Mouse (Mus musculus) embryo, embryonic 11.5 days (tissue): ENCODE data around the gene Zfp97.
"Not testable (repeated sequence)": the region's sequence is repeated elsewhere in the genome, so short reads cannot be mapped to it uniquely, and the experiment has no call there.

ENCODE experiments used
- DNase-seq: peaks from one replicate; pipeline ENCODE4 v3.0.0-alpha.2; 2012; ENCODE audit warnings: low read depth, low spot score

Gene Zfp97

DNA sequence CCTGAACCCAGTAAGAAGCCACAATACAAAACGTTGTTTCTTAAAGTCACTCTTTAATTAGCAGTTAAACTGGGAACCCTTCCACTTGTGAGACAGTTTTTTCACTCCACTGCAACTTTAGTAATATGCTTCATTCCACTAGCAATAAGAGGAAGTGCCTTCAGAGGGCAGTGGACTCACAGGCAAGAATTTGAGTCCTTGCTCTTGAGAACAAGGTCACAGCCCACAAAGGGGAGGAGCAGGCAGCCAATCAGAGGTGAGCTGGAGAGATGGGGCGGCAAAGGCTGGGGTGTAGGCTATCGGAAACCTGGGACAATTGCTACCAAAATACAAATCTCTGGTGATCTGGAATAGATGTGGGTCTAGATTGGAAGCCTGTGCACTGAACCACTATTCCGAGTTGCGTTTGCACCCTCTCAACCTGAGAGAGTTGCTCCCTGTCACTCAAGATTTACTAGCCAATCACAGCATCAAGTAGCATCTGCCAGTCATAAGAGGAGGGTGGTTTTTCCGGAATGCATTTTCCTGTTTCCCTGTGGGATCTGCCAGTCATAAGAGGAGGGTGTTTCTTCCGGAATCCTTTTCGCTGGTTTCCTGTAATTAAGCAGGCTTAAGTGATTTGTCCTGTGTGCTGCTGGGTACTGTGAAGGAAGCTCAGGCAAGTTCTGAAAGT lies at the start of gene Zfp97:
Zfp97 (plus strand) TSS at position 586 of the 673 bp plus-strand sequence.
- DNase-seq = not testable (repeated sequence)

DNA sequence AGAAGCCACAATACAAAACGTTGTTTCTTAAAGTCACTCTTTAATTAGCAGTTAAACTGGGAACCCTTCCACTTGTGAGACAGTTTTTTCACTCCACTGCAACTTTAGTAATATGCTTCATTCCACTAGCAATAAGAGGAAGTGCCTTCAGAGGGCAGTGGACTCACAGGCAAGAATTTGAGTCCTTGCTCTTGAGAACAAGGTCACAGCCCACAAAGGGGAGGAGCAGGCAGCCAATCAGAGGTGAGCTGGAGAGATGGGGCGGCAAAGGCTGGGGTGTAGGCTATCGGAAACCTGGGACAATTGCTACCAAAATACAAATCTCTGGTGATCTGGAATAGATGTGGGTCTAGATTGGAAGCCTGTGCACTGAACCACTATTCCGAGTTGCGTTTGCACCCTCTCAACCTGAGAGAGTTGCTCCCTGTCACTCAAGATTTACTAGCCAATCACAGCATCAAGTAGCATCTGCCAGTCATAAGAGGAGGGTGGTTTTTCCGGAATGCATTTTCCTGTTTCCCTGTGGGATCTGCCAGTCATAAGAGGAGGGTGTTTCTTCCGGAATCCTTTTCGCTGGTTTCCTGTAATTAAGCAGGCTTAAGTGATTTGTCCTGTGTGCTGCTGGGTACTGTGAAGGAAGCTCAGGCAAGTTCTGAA lies 57.7 kb downstream of the Zfp97 start:
- not testable (repeated sequence) for DNase-seq

DNA sequence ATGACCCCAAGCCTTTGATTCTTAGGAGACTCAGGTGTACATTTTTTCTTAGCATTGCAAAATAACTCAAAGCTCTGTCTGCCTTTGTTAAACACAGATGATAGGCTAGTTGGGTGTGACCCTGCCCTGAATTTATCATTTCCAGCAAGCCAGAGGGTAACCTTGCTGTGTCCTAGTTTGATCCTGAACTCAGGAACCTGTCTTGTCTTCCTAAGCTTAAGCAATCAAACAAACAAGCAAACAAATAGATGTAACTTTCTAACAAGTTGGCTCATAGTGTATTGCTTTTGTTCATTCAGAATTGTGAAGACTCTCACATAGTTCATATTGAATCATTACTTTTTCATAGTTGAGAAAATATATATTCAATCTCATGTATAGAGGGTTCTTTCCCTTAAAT lies 73.5 kb downstream of the Zfp97 start:
- not testable (repeated sequence) for DNase-seq

DNA sequence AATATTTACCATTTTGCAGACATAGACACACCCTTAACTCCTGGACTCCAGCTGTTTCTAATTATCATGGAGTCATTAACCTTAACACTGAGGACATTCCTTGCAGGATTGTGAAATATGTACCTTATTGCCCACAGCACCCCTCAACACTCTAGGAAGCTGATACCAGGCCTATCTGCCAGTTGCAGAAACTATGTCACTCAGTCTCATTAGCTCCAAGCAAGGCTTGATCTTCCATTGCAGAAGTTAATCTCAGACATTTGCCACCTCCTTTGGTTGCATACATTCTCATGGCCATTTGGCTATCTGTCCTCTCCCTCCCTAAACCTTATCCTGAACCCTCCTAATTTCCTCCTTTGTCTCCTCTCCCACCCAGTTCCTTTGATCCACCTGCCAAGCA lies 74.0 kb downstream of the Zfp97 start:
- DNase-seq = no peak

DNA sequence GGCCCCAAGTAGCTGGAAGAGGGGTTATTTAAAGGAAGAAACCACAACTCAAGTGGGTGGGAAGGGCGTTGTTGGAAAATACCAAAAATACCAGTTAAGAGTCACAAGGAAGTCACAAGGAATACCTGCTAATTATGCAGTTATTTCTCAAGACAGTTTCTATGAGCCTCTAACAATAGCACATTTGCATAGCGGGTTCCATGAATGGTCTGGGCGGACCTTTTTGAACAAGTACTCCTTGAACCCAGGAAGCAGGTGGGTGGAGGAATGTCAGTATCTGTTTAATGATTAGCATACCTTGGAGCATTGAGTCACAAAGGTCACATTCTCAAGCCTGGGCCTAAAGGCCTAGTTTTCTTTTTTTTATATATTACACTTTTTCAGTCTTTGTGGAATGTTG lies 74.9 kb downstream of the Zfp97 start:
- DNase-seq = not testable (repeated sequence)
